In genomic region chr2:137754481-137754880, GRCm38 (mm10) we compare ENCODE assay signal across 28 mouse cellular contexts.
"Had no signal": no experiment of that assay in that cellular context is flagged by ENCODE, and none has a peak within 500 bp of the region (broad histone marks: within the 10 kb centered on the region; RNA-seq: fewer than 3 reads in every experiment).

No protein-coding gene starts in this region.

- H3K4me1 ChIP-seq: liver, embryonic 13.5 days; liver, embryonic 15.5 days had no signal

- H3K4me3 ChIP-seq: gastrocnemius, adult 2 months; heart, embryonic 10.5 days; heart, embryonic 12.5 days; hindbrain, embryonic 10.5 days; hindbrain, embryonic 12.5 days; intestine, embryonic 15.5 days; left cerebral cortex, adult 2 months; limb, embryonic 10.5 days; limb, embryonic 12.5 days; liver, embryonic 13.5 days; liver, embryonic 15.5 days had no signal

- H3K4me2 ChIP-seq: heart, embryonic 12.5 days; hindbrain, embryonic 12.5 days; hindbrain, embryonic 14.5 days; intestine, embryonic 15.5 days; limb, embryonic 12.5 days; liver, embryonic 11.5 days; liver, embryonic 13.5 days; liver, embryonic 15.5 days had no signal

- DNase-seq: gastrocnemius, adult 2 months; gastrocnemius, postnatal 10 days; gastrocnemius, postnatal 25 days; heart, adult 18-20 months; heart, postnatal 10 days; heart, postnatal 4 days; kidney, adult 18-20 months; kidney, adult 8-10 months; kidney, postnatal 10 days; kidney, postnatal 25 days; kidney, postnatal 4 days; liver; liver, embryonic 13.5 days; liver, postnatal 0 days had no signal

- H3K27me3 ChIP-seq: heart, embryonic 12.5 days; intestine, embryonic 15.5 days; limb, embryonic 12.5 days; liver, embryonic 13.5 days; liver, embryonic 15.5 days had no signal

- H3K27ac ChIP-seq: gastrocnemius, adult 2 months; heart, embryonic 10.5 days; hindbrain, embryonic 10.5 days; hindbrain, embryonic 12.5 days; hindbrain, embryonic 14.5 days; intestine, embryonic 15.5 days; left cerebral cortex, adult 2 months; limb, embryonic 10.5 days; limb, embryonic 12.5 days; liver, embryonic 13.5 days; liver, embryonic 15.5 days had no signal

- ATAC-seq: hindbrain, embryonic 16.5 days; inflammation-experienced regulatory T-cells, adult 6 months; intestine, embryonic 15.5 days; intestine, postnatal 0 days; liver, postnatal 0 days had no signal

- H3K9me3 ChIP-seq: heart, embryonic 10.5 days; heart, embryonic 12.5 days; hindbrain, embryonic 10.5 days; hindbrain, embryonic 12.5 days; intestine, embryonic 15.5 days; limb, embryonic 10.5 days; limb, embryonic 12.5 days; liver, embryonic 13.5 days; liver, embryonic 15.5 days had no signal

- H3K9ac ChIP-seq: heart, embryonic 12.5 days; hindbrain, embryonic 12.5 days; hindbrain, embryonic 14.5 days; intestine, embryonic 15.5 days; limb, embryonic 12.5 days; liver, embryonic 13.5 days; liver, embryonic 15.5 days; liver, postnatal 0 days had no signal

- H3K36me3 ChIP-seq: heart, embryonic 10.5 days; heart, embryonic 12.5 days; hindbrain, embryonic 10.5 days; hindbrain, embryonic 12.5 days; intestine, embryonic 15.5 days; limb, embryonic 10.5 days; limb, embryonic 12.5 days; liver, embryonic 13.5 days; liver, embryonic 15.5 days had no signal
